Mouse (Mus musculus) left cerebral cortex, postnatal 25 days (tissue): ENCODE measurements at regions not wholly inside any gene's neighbourhood (a gene's known extent, or its start where the extent isn't known, plus 50 kb on each side); places are given as distances from the start of the nearest gene placed in this dataset.
"Not testable (repeated sequence)": the region's sequence is repeated elsewhere in the genome, so short reads cannot be mapped to it uniquely, and the experiment has no call there.

Source experiments
- DNase-seq, 2 experiments: peaks; one replicate each; pipeline ENCODE4 v3.0.0; 2022; ENCODE audit warnings: low spot score in 2 of 2, mixed read lengths in 1 of 2
- intact Hi-C: fragments of 180-260 bp; cut with DNase I; formaldehyde crosslinking; loops from one replicate; pipeline ENCODE4 v1.15.1; 2025

- intact Hi-C loops: no loop called here
Observed at GRCm38 (mm10) chr16:9011077-9011476, 181.2 kb downstream of the 1810013L24Rik start.

DNA sequence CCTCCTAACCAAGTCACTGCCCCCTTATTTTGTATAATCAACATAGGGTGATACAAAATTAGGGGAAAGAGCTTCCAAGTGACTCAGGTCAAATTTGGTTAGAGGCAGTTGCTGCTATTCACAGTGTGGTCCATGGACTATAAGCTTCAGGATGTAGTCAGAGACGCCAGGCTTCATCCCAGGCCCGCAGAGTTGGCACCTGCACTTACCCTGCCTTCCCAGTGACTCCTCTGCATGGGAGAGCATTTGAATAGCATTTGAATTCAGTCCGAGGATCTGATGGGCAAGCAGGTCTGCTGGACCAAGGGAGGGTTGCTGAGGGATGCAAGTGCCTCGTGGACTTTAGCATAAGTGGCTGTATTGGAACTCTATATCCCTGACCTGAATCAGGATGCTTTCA lies 181.8 kb downstream of the 1810013L24Rik start:
- DNase-seq: no peak
- intact Hi-C loops: no loop called here

More at GRCm38 (mm10) chr16:9011077-9011476, 181.2 kb downstream of the 1810013L24Rik start:
- DNase-seq: no peak

GRCm38 (mm10) chr16:9016040-9016761 lies 186.3 kb downstream of the 1810013L24Rik start:
- no peak for DNase-seq
- intact Hi-C loops: loop anchor here (5.0 kb wide), 1 partner anchor 451 kb away; no protein-coding TSS in a partner anchor

GRCm38 (mm10) chr16:9016762-9017086 lies 186.8 kb downstream of the 1810013L24Rik start:
- no peak for DNase-seq
- intact Hi-C loops: loop anchor here (5.0 kb wide), 1 partner anchor 451 kb away; no protein-coding TSS in a partner anchor

DNA sequence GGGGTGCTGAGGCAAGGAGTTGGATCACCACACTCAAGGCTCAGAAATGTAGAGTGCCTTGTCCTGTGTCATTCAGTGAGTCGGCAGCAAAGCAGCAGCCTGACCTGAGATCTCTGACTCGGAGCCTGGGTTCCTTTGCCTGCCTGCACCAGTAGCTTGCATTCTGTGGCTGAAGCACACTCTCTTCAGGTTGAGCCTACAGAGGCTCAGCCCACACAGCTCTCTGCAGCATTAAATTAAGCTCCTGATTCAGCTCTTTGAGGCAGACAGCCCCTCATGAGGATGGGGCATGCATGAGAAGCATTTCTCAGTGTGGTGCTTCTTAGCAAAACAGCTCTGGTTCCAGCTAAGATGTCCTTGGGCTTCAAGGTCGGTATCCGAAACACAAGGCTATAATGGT lies 200.8 kb downstream of the 1810013L24Rik start:
- intact Hi-C loops: loop anchor here (5.0 kb wide), 1 partner anchor 242 kb away; no protein-coding TSS in a partner anchor
- DNase-seq: peak; percentile 48 to 82

DNA sequence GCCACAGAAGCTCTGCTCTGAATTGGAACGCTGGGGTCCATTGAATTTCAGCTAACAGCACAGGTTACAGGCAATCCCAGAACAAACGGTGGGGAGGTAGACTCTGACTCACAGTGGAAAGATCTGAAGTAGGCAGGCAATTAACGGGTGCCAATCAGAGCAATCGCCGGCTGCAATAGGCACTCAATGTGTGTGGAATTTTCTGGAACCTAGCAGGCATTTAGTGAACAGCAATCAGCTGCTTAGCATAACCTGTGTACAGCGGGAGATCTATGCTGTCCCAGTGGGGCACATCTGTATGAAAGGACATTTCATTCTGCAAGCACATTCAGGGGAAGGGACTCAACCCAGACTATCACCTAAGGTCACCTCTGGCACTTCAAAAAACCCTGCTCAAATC lies 213.4 kb downstream of the 1810013L24Rik start:
- DNase-seq: no peak
- intact Hi-C loops: no loop called here

DNA sequence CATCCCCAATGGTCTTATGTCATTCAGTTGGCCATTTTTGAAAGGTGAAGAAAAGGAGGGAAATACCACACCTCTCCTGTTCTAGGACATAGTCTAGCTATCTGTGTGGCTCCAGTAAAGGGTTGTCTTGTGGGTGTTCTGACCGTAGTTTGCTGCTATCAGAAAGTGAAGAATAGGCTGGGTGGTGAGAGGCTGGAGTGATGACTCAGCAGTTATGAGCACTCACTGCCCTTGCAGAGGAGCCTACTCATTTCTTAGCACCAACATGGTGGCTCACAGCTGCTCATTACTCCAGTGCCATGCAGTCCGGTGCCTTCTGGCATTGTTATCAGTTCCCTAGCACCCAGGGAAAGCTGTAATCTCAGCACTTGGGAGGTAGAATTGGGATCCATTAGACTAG lies 217.0 kb downstream of the 1810013L24Rik start:
- DNase-seq: no peak
- intact Hi-C loops: no loop called here

DNA sequence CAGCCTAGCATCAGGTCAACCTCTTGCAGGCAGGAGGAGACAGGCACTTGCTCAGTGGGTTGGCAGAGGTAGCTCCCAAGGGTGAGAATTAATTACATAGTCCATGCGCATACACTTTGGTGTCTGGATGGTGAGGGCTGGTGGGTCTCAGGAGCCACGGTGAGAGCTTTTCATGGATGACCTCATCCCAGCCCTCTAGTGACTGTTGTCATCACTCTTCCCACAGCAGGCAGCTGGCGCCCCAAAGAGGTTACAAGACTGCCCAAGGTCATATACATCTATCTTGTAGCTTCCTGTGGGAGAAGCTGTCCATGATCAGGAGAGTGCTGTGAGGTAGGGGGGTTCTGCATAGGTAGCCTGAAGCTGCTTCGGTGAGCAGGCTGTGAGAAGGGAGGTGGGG lies 224.5 kb downstream of the 1810013L24Rik start:
- no peak for DNase-seq
- intact Hi-C loops: no loop called here

DNA sequence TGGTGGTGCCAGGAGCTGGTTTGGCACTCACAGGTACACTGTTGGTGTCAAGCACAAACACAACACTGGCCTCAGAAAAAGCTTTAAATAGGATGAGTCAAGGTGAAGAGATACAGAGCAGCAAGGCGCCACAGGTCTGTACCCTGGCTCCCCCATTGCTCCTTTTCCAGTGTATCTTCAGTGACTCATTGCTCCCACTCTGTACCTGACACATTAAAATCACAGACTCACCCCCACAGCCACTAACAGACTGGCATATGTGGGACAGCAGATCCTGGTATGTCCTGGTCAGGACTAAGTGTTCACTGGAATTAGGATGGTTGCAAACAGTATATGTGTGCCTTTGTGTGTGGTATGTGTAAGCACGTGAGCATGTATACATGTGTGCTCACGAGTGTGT lies 226.5 kb downstream of the 1810013L24Rik start:
- DNase-seq: peak in 1 of 2 experiments; percentile 63
- intact Hi-C loops: no loop called here

- intact Hi-C loops: no loop called here
Observed at GRCm38 (mm10) chr16:9071526-9071925, 241.6 kb downstream of the 1810013L24Rik start.

DNA sequence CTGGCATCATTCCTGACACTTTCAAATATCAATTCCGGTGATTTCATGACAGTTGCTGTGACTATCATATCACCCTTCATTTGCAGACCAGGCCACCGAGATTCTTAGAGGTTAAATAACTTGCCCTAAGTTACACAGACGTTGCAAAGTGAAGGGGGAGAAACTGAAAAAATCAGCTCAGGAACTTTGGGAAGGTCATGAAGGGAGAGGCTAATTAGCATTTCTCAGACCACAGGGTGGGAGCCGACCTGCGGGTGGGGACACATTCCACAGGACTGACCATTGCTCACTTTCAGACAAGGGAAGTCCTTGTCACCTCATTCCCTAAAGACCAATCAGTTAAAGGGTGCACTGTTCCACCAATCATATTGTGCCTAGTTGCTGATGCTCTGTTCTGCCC lies 242.1 kb downstream of the 1810013L24Rik start:
- DNase-seq, intact Hi-C loops: not testable (repeated sequence)

More at GRCm38 (mm10) chr16:9071526-9071925, 241.6 kb downstream of the 1810013L24Rik start:
- no peak for DNase-seq

DNA sequence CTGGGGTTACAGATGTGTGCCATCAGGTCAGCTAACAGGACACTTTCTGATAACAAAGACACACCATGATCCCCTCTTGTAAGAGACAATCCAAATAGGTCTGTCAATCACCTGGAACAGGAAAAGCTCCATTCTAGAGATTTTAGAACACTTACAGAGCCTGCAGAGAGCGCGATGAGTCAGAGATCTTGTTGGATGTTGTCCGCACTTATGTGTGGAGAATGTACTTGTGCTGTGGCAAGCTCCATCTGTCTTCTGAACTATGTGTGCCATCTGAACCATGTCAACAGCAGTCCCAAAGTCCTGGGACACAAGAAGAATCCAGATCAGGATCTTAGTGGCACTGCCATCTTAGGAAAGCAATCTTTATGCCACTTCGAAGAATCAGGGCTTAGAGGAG lies 244.4 kb downstream of the 1810013L24Rik start:
- intact Hi-C loops: no loop called here
- peak in 1 of 2 experiments; percentile 34 for DNase-seq

- intact Hi-C loops: no loop called here
- no peak for DNase-seq
Observed at GRCm38 (mm10) chr16:9077451-9077850, 247.6 kb downstream of the 1810013L24Rik start.

DNA sequence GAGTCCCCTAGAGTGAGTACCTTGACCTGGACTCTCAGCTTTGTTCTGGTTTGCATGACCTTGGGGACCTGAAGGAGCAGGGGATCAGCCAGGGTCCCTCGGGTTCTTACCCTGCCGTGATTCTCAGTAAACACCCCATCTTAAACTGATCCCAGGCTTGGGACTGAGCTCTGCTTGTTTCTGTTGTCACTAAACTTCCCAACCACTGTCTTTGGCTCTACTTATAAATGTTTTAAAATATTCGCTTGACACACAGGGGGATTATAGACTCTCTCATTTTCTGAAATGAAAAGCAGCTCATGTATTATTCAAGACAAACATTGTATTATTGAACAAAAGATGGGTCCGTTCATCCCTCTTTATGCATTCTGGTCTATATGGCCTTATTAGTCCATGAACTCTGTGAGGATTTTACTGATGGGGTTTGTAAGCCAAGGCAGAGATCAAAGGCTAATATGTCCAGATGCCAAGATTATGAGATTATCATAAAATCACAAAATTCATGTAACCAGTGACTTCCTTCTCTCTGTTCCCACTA lies 248.6 kb downstream of the 1810013L24Rik start:
- intact Hi-C loops: no loop called here
- no peak for DNase-seq

DNA sequence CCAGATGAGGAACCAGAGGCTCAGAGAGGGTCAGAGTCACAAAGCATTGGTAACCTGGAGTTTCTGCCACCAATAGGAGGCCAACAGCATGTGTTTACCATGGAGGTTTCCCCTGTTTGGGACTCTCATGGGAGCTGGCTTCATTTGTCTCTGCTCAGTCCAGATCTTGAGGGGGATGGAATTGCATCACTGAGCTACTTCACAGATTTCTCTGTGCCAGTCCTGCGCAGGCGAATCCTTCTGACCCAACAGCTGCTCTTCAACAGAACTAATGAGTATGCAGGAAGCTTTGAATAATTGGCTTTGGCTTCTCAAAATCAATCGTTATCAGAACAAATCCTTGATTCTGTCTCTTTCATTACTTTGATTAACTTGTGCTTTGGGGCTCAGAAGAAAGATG lies 253.1 kb downstream of the 1810013L24Rik start:
- intact Hi-C loops: no loop called here
- DNase-seq: no peak

GRCm38 (mm10) chr16:9083740-9084139 lies 253.8 kb downstream of the 1810013L24Rik start:
- DNase-seq: no peak
- intact Hi-C loops: no loop called here

DNA sequence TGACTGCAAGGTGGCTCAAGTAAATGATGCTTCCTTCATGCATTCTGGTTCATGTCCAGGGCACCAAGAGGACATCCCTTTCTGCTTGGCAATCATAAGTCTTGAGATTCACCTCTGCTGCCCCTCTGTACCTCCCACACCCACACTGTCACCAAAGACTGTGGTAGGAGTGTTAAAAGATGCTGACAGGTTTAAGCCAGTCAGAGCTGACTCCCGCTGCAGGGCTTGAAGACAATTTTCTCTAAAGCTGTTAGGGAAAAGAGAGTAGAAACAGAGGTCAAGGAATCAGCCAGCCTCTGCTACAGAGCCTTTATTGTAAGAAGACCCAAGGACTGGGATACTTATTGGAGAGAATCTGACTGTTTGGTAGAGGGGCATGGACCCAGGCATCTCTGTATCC lies 254.7 kb downstream of the 1810013L24Rik start:
- intact Hi-C loops: no loop called here
- DNase-seq: no peak

- no peak for DNase-seq
- intact Hi-C loops: no loop called here
Observed at GRCm38 (mm10) chr16:9085133-9085532, 255.2 kb downstream of the 1810013L24Rik start.

DNA sequence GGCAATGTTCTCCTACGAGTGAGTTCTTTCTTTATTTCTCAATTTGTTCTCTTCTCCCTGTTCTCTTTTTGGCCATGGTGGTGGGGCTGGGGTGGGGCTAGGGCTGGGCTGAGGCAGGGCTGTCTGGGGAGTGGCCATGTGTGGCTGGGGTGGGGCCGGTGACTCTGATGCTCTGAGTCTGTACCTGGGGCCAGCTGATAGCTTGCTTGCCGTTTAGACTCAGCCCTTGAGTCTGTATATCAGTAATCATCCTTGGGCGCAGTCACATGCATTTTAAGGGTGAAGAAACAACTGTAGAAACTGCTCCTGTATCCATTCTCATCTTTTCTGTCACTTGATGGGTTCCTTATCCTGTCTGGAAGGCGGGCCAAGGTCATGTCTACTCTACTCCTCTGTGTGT lies 256.1 kb downstream of the 1810013L24Rik start:
- intact Hi-C loops: no loop called here
- DNase-seq: no peak

DNA sequence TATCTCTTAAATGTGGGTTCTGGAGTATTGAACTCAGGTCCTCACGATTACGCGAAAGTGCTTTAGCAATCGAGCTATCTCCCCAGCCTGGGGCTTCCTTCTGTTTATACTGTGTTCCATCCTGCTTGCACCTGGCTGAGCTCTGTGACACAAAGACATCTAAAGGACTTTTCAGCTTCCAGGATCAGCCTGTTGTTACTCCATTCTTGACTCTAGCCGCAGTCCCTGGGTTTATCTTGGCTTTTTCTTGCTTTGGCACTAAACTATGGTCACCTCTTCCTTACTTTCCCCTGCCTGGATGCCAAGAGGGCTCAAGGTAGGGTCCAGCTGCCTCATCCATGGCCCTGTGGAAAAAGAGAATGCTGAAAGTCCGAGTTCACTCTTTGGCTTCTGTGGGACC lies 261.9 kb downstream of the 1810013L24Rik start:
- intact Hi-C loops: no loop called here
- no peak for DNase-seq

- no peak for DNase-seq
- intact Hi-C loops: no loop called here
Observed at GRCm38 (mm10) chr16:9092191-9092848, 262.4 kb downstream of the 1810013L24Rik start.
